Mouse (Mus musculus) liver, embryonic 14.5 days (tissue): ENCODE measurements around the gene Syt1.

ENCODE experiments used
- CTCF ChIP-seq: IDR thresholded peaks from 2 replicates; pipeline ENCODE4 v1.5.1; 2016; ENCODE audit warnings: antibody characterized with exemption, low read depth, control low read depth
- EP300 ChIP-seq: IDR thresholded peaks from 2 replicates; pipeline ENCODE4 v1.6.1; 2016; ENCODE audit warnings: antibody characterized with exemption, low read depth

DNA sequence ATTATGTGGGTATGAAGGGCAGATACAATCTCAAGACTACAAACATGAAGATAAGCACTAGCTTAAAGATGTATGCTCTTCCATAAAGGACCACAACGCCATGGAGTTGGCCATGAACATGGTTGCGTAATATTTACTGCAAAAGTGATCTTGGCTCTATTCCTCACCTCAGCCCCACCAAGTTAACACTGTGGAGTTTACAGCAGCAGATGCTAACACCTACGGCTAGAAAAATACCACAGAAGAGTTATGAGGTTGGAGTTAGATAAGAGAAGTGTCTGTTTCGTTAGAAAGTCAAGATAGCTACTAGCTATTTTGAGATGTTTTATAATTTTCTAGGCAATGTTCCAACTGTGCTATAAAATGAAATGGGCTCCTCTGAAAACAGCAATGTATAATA, 353.9 kb downstream of the Syt1 start:
- TF ChIP-seq CTCF, result no peak
- TF ChIP-seq EP300, result no peak
